Mouse (Mus musculus) right cerebral cortex, postnatal 36 days (tissue): Measurements from ENCODE around the gene Apopt1.
"Not testable (repeated sequence)": the region's sequence is repeated elsewhere in the genome, so short reads cannot be mapped to it uniquely, and the experiment has no call there.

Source experiments
- DNase-seq, 2 experiments: peaks; one replicate each; pipeline ENCODE4 v3.0.0; 2022; ENCODE audit warnings: low spot score in 2 of 2, mixed read lengths in 1 of 2

The Apopt1 gene

DNA sequence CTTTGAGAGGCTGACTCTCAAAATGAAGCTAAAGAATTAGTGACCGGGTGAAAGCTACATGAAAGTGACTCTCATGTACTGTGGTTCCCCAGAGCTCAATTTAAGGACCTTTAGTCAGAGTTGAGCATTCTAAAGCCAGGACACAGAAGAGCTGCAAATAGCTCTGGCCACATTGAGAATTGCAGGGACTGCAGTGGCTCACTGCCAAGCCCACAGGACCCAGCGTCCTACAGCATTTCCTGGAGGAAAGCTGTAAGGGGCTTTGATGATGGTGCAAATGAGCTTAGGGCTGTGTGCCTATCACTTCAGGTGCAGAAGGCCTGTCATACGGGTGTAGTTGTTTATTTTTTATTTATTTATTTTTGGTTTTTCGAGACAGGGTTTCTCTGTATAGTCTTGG lies 4.9 kb upstream of the Apopt1 start:
- no peak for DNase-seq

DNA sequence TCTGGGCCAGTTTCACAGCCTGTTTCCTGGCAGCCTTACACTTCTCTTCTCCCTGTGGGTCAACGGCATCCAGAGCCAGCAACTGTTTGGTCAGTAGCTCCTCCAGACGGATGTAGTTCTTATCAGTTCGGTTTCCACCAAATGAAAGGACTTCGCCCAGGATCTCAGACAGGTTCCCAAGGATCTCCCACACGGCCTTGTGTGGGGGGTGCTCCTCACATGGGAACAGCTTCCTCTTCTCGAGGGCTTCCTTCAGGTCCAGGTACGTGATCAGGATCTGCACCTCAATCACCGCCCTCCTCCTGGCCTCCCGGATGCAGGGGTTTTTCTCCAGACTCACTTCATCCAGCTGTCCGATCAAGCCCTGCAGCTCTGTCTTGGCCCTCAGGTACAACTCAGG lies 3.0 kb upstream of the Apopt1 start:
- DNase-seq: no peak

DNA sequence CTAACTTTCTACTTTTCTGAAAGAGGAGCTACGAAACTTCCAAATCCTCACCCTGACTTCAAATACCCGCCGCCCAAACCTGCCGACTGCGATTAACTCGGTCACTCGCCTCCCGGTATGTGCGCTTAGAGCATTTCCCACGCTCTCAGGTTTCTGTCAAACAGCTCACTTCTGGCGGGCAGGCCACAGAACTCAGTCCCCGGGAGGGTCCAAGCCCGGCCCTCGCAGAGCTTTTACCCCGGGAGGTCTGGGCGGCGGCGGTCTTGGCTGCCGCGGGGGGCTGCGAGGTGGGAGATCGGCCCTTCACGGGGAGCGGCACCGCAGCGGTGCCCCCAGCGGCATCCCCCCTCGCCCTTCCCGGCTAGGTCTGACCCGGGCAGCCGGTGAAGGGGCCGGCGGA lies 585 bp upstream of the Apopt1 start:
- no peak for DNase-seq

DNA sequence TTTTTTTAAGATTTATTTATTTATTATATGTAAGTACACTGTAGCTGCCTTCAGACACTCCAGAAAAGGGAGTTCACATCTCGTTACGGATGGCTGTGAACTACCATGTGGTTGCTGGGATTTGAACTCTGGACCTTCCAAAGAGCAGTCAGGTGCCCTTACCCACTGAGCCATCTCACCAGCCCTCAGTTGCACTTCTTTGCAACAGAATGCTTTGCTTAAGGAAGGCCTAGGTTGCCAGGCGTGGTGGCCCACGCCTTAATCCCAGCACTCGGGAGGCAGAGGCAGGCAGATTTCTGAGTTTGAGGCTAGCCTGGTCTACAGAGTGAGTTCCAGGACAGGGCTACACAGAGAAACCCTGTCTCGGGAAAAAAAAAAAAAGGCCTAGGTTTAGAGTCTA lies 819 bp downstream of the Apopt1 start:
- not testable (repeated sequence) for DNase-seq

DNA sequence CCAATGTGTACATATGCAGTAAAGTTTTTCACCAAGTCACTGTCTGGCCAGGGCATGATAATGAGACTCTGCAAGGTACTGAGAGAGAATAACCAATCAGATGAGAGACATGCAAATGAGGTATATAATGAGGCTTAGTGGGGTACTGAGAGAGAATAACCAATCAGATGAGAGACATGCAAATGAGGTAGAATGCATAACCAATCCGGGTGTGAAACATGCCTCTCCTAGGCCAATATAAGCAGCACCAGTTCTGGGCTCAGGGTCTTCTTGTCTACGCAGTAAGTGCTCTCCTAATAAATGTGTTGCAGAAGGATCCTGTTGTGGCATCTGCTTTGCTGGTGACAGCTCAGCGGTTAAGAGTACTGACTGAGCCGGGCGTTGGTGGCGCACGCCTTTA lies 3.4 kb downstream of the Apopt1 start:
- no peak for DNase-seq

DNA sequence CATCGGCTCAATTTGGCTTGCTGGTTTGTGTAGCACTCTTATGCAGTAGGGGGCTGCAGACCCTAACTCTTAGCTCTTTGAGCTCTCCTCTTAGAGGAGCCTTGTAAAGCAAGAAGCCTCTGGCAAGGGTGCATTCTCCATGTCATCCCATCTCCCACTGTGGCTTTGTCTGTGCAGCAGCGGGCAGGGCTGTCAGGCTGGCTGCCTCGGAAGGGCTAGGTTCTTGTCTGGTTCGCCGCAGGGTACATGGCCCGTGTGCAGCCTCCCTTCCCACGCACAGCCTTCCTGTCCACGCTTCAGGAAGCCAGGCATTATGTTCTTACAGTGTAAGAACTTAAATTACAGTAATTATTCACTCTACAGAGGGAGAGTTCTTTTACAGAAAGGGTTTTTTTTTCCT lies 5.6 kb downstream of the Apopt1 start:
- no peak for DNase-seq

DNA sequence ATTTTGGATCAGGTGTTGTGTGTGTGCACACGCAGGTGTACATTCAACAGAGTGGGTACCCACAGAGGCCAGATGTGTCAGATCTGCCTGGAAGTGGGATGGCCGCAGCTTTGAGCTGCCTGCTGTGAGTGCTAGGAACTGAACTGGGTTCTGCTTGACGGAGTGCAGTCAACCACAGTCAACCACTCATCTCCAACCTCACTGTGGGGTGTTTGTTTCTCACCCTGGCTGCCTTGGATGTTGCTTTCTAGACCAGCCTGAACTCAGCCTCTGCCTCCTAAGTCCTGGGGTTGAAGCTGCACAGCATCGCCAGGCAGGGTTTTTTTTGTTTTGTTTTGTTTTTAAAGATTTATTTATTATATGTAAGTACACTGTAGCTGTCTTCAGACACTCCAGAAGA lies 7.2 kb downstream of the Apopt1 start:
- no peak for DNase-seq

DNA sequence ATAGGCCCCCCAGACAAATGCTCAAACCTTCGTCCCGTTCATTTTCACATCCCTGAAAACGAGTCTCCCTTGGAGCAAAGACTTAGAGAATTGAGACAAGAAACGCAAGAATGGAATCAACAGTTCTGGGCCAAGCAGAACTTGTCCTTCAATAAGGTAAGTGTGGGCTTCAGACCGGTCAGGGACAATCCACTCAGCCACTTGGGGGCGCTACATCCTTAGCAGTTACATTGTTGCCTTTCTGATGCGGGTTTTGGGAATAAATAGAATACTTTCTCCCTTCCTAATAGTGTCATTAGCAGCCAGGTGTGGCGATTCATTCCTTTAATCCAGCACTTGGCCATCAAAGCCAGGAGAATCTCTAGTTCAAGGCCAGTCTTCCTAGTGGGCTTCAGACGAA lies 9.6 kb downstream of the Apopt1 start:
- no peak for DNase-seq

DNA sequence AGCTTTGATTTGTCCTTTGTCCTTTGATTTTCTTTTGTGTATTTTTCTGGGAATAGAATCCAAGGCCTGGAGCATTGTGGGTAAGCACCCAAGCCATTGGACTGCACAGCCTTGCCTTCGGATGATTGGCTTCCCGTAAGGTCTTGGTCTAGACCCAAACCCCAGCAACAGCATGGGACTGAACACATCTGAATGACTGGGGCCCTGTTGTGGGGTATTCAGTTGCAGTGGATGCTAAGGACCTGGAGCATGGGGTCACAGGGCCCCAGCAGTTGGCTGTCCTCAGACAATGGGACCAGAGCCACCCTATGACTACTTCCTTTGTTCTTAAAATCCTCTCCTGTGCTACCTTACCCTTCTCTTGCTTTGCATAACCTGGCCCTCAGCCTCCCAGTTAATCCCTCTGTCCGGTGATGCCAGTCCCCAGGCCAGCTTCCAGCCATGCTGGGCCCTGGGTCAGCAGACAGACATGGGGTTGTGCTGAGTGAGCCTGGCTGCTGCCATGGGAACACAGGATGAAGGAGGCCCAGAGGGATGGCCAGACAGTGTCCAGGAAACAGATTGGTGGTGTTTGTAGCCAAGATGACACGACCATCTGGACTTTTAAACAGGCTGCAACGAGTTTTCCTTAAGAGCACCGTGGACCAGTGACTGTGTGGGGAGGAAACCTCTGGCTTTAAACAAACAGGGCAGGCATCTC lies 11.7 kb downstream of the Apopt1 start:
- no peak for DNase-seq

DNA sequence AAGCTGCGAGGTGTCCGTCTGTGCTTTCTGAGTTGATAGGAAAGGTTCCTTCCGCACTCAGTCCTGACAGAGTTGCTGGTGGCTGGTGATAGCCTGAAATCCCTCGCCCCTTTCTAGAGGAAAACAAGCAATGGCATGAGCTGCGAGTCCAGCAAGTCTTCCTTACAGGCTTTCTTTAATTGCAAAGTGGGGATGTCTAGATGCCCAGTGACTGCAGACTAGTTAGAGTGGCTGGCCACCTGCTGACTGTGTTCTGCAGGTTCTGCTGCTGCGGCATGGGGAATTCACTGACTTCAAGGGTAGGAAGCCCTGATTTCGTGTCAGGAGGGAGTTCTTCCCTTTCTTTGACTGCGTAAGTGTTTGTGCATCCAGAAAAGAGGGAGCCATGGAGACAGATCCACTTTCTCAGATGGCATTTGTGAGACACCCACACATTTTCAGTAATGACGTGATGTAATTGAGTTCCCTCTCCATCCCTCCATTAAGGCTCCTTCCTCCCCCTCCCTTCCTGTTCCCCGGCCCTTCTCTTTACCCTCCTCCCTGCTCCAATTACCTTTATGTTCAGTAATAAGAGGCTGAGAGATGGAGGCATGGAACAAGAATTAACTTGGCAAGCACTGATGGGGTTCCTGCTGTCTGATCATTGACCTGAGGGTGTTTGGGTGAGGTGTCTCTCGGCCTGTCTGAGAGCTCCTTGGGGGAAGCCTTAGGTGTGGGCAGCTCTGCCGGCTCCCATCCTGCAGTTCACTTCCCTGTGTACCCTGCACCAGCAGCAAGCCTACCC lies 12.5 kb downstream of the Apopt1 start:
- DNase-seq: peak in 1 of 2 experiments; percentile 64

DNA sequence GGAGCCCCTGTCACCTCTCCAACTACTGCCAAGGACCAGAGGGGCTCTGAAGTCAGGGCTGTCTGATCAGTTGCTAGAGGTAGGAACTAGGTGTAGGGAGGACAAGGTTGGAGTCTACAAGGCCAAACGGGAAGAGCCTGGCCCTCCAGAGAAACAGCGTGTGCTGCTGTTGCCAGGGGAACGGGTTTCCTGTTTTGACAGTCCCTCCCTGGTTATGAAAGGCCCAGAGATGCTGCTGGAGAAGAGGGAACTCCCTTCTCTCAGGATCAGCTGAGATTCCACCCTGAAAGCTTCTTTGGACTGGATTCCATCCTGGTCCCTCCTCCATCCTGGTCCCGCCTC lies 13.0 kb downstream of the Apopt1 start:
- peak; percentile 47 to 59 for DNase-seq

DNA sequence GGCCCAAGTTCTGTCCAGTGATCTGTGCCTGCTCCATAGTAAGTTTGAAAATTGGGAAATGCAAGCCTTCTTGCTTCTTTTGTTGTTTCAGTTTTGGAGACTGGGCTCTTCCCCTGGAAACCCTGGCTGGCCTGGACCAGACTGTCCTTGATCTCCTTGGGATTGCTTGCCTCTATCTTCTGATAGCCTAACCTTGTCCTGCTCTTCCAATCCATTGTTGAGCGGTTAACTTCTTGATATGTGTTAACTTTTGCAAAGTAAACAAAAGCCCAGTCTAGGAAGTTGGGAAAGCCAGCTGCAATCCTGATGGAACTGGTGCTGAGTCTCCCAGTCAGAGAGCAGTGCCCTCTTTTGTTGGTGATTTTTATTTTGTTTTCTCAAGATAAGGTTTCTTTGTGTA lies 14.9 kb downstream of the Apopt1 start:
- DNase-seq: no peak

DNA sequence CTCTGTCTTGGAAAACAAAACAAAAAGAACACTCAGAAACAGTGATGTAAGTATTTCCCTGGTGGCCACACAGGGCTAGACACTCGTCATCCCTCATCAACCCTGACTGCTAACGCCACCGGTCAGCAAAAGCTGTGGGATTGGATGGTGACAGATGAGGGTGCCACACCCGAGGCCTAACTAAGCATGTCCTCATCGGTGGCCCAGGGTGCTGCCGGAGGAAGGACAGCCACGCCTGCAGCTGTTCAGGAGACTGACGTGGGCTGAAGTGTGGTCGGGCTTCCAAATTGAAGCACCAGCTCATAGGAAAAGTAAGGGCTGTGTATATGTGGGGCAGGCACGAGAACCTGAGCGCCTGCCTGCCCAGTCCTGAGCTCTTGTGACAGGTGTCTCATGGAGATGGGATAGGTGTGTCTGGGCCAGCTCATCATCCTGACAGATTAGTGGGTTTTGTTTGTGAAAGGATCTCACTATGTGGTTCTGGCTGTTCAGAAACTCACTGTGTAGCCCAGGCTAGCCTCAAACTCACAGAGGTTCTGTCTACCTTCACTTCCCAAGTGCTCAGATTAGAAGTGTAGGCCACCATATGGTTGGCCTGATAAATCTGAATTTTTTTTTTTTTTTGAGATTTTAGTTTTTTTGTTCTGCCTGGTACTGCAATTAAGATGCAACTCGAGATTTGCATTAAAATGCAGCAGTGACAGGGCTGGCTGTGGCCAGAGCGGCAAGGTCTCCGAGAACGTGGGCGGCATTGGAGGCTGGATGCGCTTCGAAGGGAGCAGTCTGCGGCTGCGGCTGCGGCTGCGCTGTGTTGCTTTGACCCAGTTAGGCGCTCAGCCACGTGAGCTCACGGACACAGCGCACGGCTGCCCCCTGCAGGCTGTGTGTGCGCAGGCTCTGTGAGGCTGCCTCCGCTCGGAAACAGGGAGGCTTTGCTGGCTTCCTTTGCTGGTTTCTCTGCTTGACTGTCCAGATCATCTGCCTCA lies 19.1 kb downstream of the Apopt1 start:
- DNase-seq: peak; percentile 83 to 84

DNA sequence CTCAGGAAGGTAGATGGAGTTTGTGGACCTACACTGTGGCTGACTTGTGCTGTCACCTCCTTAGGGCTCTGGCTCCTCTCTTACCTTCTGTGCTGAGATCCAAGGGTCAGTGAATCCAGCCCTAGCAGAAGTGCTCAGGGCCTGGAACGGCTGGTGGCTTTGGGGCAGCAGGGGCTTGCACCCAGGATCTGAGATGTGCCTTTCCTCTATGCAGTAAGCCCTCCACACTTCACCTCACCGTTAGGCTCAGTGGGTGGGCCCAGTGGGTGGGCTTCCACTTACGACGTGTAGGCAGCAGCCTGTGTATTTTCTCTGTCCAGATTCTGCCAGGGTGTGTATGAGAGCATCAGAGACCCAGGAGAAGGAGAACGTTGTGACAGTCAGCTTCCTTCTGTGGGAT lies 19.9 kb downstream of the Apopt1 start:
- DNase-seq: no peak

DNA sequence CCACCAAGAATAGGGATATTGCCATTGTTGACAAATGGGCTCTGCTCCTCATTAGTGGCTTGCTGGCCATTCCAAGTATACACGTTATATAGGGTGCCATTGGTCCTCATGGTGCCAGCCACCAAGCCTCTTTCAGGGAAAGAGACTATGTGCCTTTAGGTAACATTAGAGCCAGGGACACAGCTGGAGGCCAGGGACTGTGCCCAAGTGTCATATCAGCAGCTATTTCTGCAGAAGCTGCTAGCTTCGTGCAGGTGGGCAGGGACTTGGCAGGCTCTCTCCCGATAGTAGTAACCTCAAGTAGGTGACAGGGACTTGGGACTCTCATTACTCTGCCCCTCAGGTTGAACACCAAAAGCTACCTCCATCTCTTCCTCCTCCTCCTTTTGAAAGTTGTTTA lies 21.9 kb downstream of the Apopt1 start:
- DNase-seq: no peak

DNA sequence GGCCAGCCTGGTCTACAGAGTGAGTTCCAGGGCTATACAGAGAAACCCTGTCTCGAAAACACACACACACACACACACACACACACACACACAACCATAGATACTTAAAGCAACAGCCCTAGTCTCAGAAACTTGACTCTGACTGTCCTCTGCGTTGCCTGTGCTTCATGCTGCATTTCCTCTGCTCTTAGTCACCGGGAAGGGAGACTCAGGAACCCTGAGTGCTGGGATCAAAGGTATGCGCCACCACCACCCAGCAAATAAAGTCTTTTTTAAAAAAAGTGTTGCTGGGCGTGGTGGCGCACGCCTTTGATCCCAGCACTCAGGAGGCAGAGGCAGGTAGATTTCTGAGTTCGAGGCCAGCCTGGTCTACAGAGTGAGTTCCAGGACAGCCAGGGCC lies 23.6 kb downstream of the Apopt1 start:
- not testable (repeated sequence) for DNase-seq

DNA sequence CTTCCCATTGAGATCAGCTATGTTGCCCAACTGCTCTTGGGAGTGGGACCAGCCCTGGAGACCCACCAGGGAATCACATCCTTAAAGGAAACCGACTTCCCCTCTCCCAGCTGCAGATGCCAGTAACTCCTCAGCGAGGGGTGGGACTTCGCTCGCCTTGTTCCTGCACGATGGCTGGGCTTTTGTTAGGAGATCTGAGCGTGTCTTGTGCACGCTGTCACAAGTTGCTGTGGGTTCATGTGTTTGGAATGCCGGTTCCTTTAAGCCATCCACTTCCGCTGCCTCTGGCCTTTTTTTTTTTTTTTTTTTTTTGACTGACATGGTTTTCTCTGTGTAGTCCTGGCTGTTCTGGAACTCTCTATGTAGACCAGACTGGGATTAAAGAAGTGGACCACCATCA lies 24.3 kb downstream of the Apopt1 start:
- no peak for DNase-seq

DNA sequence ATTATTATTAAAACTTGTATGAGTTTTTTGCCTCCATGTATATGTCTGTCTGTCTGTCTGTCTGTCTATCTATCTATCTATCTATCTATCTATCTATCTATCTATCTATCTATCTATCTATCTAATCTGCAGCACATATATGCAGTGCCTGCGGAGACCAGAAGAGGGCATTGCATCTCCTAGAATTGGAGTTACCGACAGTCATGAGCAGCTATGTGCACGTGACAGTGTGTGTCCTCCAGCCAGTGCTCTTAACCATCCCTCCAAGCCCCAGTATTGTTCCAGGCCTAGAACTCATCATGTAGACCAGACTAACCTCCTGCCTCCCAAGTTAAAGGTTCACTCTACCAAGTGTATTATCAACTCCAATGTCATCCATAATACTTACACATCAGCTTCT lies 25.7 kb downstream of the Apopt1 start:
- DNase-seq: peak in 1 of 2 experiments; percentile 60

DNA sequence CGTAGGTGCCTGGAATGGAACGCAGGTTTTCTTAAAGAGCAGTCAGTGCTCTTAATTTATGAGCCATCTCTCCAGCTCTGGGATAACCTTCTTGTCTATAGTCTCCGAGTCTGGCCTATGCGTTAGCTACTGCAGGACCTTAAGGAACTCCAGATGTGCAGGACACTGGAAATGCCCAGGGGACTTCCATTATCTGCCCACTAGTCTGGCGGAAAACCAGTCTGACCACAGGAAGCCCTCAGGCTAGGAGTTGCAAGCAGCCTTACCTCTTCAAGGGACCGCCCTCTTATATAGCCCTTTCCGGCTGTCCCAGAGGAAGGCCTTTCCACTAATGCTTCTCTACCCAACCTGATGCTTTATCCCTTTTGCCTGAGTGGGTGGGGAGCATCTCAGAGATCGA lies 28.3 kb downstream of the Apopt1 start:
- no peak for DNase-seq

DNA sequence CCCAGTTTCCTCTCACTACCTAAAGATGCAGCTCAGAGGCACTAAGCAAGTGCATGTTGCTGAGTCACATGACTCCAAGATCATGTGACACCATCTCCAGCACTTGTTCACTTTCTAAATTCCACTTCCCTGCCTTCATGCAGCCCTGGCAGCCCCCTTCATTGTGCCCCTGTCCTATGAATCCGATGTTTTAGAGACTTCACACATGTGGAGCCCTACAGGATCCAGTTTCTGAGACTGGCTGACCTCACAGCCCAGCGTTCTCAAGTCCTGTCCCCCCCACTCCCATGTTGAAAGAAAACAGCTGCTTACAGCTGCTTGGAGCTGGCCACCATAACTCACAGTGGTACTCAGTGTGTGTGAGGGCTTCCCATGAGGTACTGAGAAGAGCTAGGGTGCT lies 30.4 kb downstream of the Apopt1 start:
- no peak for DNase-seq

DNA sequence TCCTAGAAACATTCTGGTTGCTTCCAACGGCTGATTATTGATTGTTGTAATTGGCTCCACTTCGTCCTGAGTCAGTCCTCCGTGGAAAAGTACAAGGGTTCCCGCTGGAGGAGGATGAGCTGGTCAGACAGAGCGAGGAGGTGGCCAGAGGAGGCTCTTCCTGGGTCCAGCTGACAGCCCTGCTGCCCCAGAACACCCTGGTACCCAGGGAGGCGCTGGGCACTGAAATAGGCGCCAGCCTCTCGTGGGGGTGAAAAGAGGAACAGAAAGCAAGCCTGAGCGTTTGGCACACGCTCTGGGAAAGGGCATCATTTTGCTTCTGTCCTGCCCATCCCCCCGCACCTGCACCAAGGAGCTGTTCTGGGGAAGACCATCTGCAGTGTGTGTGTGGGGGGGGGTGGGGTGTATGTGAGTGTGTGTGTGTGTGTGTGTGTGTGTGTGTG lies 30.9 kb downstream of the Apopt1 start:
- no peak for DNase-seq

DNA sequence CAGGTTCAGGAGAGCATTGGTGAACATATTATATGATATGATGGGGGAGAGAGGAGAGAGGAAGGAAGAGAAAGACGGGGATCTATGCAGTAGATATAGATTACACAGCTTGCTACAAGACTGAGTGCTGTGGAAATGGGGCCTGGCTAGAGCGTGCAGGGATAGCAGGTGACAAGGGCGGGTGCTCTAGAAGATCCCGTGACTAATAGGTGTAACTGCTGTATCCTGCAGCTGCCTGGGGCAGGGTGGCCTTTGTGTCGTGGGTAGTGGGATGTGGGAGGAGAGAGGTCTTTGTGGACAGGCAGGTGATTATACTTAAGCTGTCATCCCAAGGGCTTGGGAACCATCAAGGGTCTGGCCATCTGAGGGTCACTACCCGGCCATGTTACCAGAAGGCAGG lies 32.2 kb downstream of the Apopt1 start:
- DNase-seq: no peak
